Mouse (Mus musculus) adrenal gland, adult 2 months (tissue): ENCODE results near the gene Dop1b. TPM values are rescaled to one million over a fixed set of nuclear protein-coding genes. Genes with fewer than 3 reads are reported as not detected.
"Not testable (repeated sequence)": the region's sequence is repeated elsewhere in the genome, so short reads cannot be mapped to it uniquely, and the experiment has no call there.

Source experiments
- DNase-seq: peaks from one replicate; pipeline ENCODE4 v3.0.0; 2021
- long read RNA-seq: library from polyadenylated mRNA; stranded (forward); transcript quantifications from one replicate; pipeline ENCODE4 v2.0.0, GENCODE M21; 2021
- polyA plus RNA-seq: library from polyadenylated mRNA; depleted of rRNA; stranded (reverse); fragments of >200 nt; gene quantifications from 2 replicates; pipeline ENCODE4 v1.2.3, GENCODE M21; 2012; rRNA removed
- total RNA-seq, 2 experiments: library from RNA; stranded (reverse); gene quantifications; 2 replicates each; pipeline ENCODE4 v1.2.3; 2021

The Dop1b gene
- total RNA-seq: 10 to 100 TPM; 17.4 to 17.5 TPM
- polyA plus RNA-seq: 25.3 and 25.4 TPM in 2 replicates
- long read RNA-seq, partial matches to known transcripts: 0 of 1 reads
- long read RNA-seq, other reads (novel, unspliced or antisense): 1 of 1 reads

GRCm38 (mm10) chr16:93711411-93712188 lies at the start of gene Dop1b:
TSS of gene Dop1b (plus strand) at chr16:93711904.
- DNase-seq: peak; percentile 99

GRCm38 (mm10) chr16:93667976-93668375 lies 43.7 kb upstream of the Dop1b start:
- no peak for DNase-seq

GRCm38 (mm10) chr16:93669521-93669920 lies 42.2 kb upstream of the Dop1b start:
- DNase-seq: no peak

- not testable (repeated sequence) for DNase-seq
Measured at GRCm38 (mm10) chr16:93670466-93670865, 41.2 kb upstream of the Dop1b start.

- DNase-seq: no peak
Measured at GRCm38 (mm10) chr16:93671064-93671463, 40.6 kb upstream of the Dop1b start.

GRCm38 (mm10) chr16:93676376-93676775 lies 35.3 kb upstream of the Dop1b start:
- DNase-seq: no peak

GRCm38 (mm10) chr16:93678206-93678605 lies 33.5 kb upstream of the Dop1b start:
- no peak for DNase-seq

- DNase-seq: no peak
Measured at GRCm38 (mm10) chr16:93679165-93679564, 32.5 kb upstream of the Dop1b start.

GRCm38 (mm10) chr16:93682156-93682688 lies 29.5 kb upstream of the Dop1b start:
- peak; percentile 5 for DNase-seq

GRCm38 (mm10) chr16:93682689-93683507 lies 28.8 kb upstream of the Dop1b start, which contains the start of gene Cbr3:
TSS of gene Cbr3 (plus strand) at chr16:93683215.
- peak; percentile 90 for DNase-seq

GRCm38 (mm10) chr16:93683508-93684236 lies 28.0 kb upstream of the Dop1b start:
- DNase-seq: peak; percentile 61

GRCm38 (mm10) chr16:93684441-93684840 lies 27.3 kb upstream of the Dop1b start:
- DNase-seq: no peak

- DNase-seq: not testable (repeated sequence)
Measured at GRCm38 (mm10) chr16:93685783-93686182, 25.9 kb upstream of the Dop1b start.

GRCm38 (mm10) chr16:93686421-93686820 lies 25.3 kb upstream of the Dop1b start:
- DNase-seq: no peak

- peak; percentile 4 for DNase-seq
Measured at GRCm38 (mm10) chr16:93686945-93687344, 24.8 kb upstream of the Dop1b start.

GRCm38 (mm10) chr16:93691206-93691841 lies 20.4 kb upstream of the Dop1b start:
- no peak for DNase-seq

- DNase-seq: no peak
Measured at GRCm38 (mm10) chr16:93692744-93693143, 19.0 kb upstream of the Dop1b start.

GRCm38 (mm10) chr16:93707116-93707515 lies 4.6 kb upstream of the Dop1b start:
- DNase-seq: no peak

- DNase-seq: no peak
Measured at GRCm38 (mm10) chr16:93709217-93709616, 2.5 kb upstream of the Dop1b start.

- peak; percentile 81 for DNase-seq
Measured at GRCm38 (mm10) chr16:93710924-93711323, 780 bp upstream of the Dop1b start.

GRCm38 (mm10) chr16:93712189-93712885 lies 633 bp downstream of the Dop1b start:
- DNase-seq: no peak
